Mouse (Mus musculus) frontal cortex, adult (tissue): Measurements from ENCODE around the gene Rnf130.
"Not testable (repeated sequence)": the region's sequence is repeated elsewhere in the genome, so short reads cannot be mapped to it uniquely, and the experiment has no call there.

Experiments
- ATAC-seq: cut with Nextera tagmentation; 2 replicates; pipeline ENCODE4 v1.9.2; 2017; ENCODE audit warnings: mild to moderate bottlenecking, moderate library complexity, mixed read lengths; ENCODE audit not compliant: low TSS enrichment

The Rnf130 gene

GRCm38 (mm10) chr11:50086211-50086610 is 61.1 kb downstream of the Rnf130 start:
- peak; percentile 78 for ATAC-seq

GRCm38 (mm10) chr11:50089840-50090239 is 64.7 kb downstream of the Rnf130 start:
- no peak for ATAC-seq

GRCm38 (mm10) chr11:50090982-50091675 is 66.0 kb downstream of the Rnf130 start:
- 0 out of 2 replicates have a peak, but pooled peaks have one; percentile 32 for ATAC-seq

GRCm38 (mm10) chr11:50091681-50092080 is 66.5 kb downstream of the Rnf130 start:
- 0 out of 2 replicates have a peak, but pooled peaks have one; percentile 8 for ATAC-seq

GRCm38 (mm10) chr11:50095661-50096060 is 70.5 kb downstream of the Rnf130 start:
- no peak for ATAC-seq

GRCm38 (mm10) chr11:50097091-50097490 is 71.9 kb downstream of the Rnf130 start:
- ATAC-seq = no peak

- no peak for ATAC-seq
Measured at GRCm38 (mm10) chr11:50098961-50099481, 73.9 kb downstream of the Rnf130 start.

- no peak for ATAC-seq
Measured at GRCm38 (mm10) chr11:50099692-50100091, 74.5 kb downstream of the Rnf130 start.

- no peak for ATAC-seq
Measured at GRCm38 (mm10) chr11:50100548-50101307, 75.6 kb downstream of the Rnf130 start.

GRCm38 (mm10) chr11:50101962-50102361 is 76.8 kb downstream of the Rnf130 start:
- ATAC-seq = not testable (repeated sequence)

- ATAC-seq = no peak
Measured at GRCm38 (mm10) chr11:50104016-50104415, 78.9 kb downstream of the Rnf130 start.

- no peak for ATAC-seq
Measured at GRCm38 (mm10) chr11:50105237-50105636, 80.1 kb downstream of the Rnf130 start.

- no peak for ATAC-seq
Measured at GRCm38 (mm10) chr11:50106024-50106423, 80.9 kb downstream of the Rnf130 start.

GRCm38 (mm10) chr11:50108823-50109244 is 83.7 kb downstream of the Rnf130 start:
- peak; percentile 55; the same call in 1 of the 2 replicates for ATAC-seq

- no peak for ATAC-seq
Measured at GRCm38 (mm10) chr11:50114329-50114728, 89.2 kb downstream of the Rnf130 start.

GRCm38 (mm10) chr11:50122631-50123081 is 97.5 kb downstream of the Rnf130 start:
- ATAC-seq = no peak; the same call in 1 of the 2 replicates

- no peak for ATAC-seq
Measured at GRCm38 (mm10) chr11:50127781-50128180, 102.6 kb downstream of the Rnf130 start.

- peak; percentile 88 for ATAC-seq
Measured at GRCm38 (mm10) chr11:50130811-50131766, 105.9 kb downstream of the Rnf130 start, which contains the start of gene Tbc1d9b. Gene Tbc1d9b (plus strand): TSS chr11:50131396.

- no peak; the same call in 1 of the 2 replicates for ATAC-seq
Measured at GRCm38 (mm10) chr11:50131801-50132201, 106.7 kb downstream of the Rnf130 start.

GRCm38 (mm10) chr11:50132265-50132664 is 107.1 kb downstream of the Rnf130 start:
- ATAC-seq = no peak

GRCm38 (mm10) chr11:50134136-50134859 is 109.2 kb downstream of the Rnf130 start:
- no peak for ATAC-seq
